Mouse (Mus musculus): ENCODE measurements around the gene Piezo1. TPM values are rescaled to one million over a fixed set of nuclear protein-coding genes. Genes with fewer than 3 reads are reported as not detected.

Piezo1 gene
- polyA plus RNA-seq (2015; fragmentation: Nextera tagmentation; extraction: Ambion mirVana), result 12.4 and 17.4 TPM in 2 replicates

DNA sequence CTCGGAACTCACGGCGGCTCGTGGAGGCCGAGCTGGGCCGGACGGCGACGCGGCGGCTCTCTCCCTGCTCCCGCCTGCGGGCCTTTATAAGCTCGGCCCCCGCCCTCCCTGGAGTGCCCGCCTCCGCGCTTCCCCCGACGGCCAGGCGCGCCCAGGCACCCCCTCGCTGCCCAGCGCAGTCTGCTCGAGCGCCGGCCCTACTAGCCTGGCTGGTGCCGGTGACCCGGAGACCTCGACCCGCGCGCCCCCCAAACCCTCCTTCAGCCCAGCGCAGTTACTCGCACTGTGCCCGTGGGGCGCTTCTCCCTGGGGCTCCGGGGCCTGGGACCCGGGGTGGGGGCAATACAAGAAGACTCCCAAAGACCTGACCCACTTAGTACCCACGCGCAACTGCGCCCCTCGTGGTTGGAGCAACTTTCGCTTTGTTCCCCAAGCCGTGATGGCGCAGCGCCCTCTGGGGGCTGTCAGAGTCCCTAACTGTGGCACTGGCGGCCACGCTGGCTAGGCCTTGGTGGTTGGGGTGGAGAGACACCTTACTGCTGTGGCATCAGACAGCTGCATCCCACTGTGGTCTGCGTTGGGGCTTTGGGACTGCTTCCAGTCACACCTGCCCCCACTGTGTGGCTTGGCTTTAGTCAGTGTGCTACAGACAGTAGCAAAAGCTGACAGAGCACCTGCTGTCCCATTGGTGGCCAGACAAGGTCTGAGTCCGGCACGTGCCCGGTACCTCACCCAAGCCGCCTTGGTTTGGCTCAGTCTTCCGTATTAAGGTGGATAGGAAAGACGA, at the start of gene Piezo1:
TSS of gene Piezo1 (minus strand) at position 65 of the 787 bp plus-strand sequence.
- Histone ChIP-seq H3K4me2 (peak within 1 kb of the TSS; percentile 96), H3K9ac (peak within 1 kb of the TSS; percentile 97), H3K4me1 (replicated peaks) (peaks cover 76% of the 10 kb centered on the region), H3K27me3 (no peaks in the 10 kb centered on the region), H3K27ac (replicated peaks) (peak within 1 kb of the TSS; percentile 96), H3K9me3 (replicated peaks) (no peaks in the 10 kb centered on the region), H3K36me3 (replicated peaks) (no peaks in the 10 kb centered on the region; the same call in 1 of the 2 replicates), H3K4me3 (replicated peaks) (peak within 1 kb of the TSS; percentile 96)
- 9% methylated on average over 49 of the region's 56 CpGs for WGBS (ENCODE audit: insufficient replicate concordance)
- ATAC-seq (ENCODE audit: insufficient read depth), result peak; percentile 70

DNA sequence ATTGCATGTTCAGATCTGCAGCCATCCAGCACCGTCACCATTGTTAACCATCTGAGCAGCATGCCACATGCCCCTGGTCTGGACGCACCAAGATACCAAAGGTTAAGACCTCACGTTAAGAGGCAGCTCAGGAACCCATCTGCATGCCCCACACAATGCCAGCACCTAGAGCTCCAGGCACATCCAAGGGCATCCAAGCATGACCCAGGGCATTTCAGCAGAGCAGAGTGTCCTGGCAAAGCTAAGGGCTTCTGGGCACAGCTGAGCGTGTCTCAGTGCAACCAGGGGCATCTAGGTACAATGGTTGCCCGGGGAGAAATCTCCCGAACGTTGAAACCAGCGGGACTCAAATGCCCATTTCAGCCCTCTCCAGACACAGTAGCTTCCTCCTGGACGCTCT, 49.5 kb upstream of the Piezo1 start:
- H3K27ac ChIP-seq (replicated peaks), result no peak overlapping the region
- WGBS (ENCODE audit: insufficient replicate concordance), result 79% methylated on average over 9 of the region's 9 CpGs
- H3K9me3 ChIP-seq (replicated peaks), result no peaks in the 10 kb centered on the region

DNA sequence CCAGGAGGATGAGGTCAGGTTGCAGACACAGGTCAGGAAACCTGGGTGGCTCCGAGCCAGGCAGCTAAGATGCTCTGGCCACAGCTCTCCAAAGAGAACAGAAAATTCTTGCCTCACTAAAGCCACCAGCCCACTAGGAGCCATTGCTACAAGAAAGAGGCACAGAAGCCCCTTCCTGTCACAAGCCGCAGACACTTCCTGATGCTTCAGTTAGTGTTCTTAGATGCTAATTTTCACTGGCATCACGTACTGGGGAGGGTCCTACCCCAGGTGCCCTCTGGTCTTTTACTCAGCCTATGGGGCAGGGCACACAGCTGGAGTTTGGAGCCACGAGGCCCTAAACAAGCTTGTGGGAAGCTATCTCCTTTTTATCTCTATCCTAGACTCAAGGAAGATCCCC, 44.9 kb upstream of the Piezo1 start:
- H3K9ac ChIP-seq, result no peak overlapping the region
- WGBS (ENCODE audit: insufficient replicate concordance), result 28% methylated on average over 4 of the region's 4 CpGs
- no peak overlapping the region for H3K4me3 ChIP-seq (replicated peaks)
- ATAC-seq (ENCODE audit: insufficient read depth), result no peak
- peaks cover 15% of the 10 kb centered on the region; the same call in 1 of the 2 replicates for H3K36me3 ChIP-seq (replicated peaks)
- H3K27ac ChIP-seq (replicated peaks), result no peak overlapping the region; the same call in 1 of the 2 replicates
- no peaks in the 10 kb centered on the region for H3K9me3 ChIP-seq (replicated peaks)
- H3K4me1 ChIP-seq (replicated peaks), result peaks cover 12% of the 10 kb centered on the region
- H3K4me2 ChIP-seq, result no peak overlapping the region; the same call in 1 of the 2 replicates
- H3K27me3 ChIP-seq, result no peaks in the 10 kb centered on the region

More for the DNA sequence above, 49.5 kb upstream of the Piezo1 start:
- no peak overlapping the region for H3K9ac ChIP-seq
- H3K27me3 ChIP-seq, result no peaks in the 10 kb centered on the region
- no peak for ATAC-seq (ENCODE audit: insufficient read depth)
- H3K36me3 ChIP-seq (replicated peaks), result peaks cover 15% of the 10 kb centered on the region; the same call in 1 of the 2 replicates
- no peak overlapping the region for H3K4me3 ChIP-seq (replicated peaks)
- H3K4me2 ChIP-seq, result no peak overlapping the region
- no peaks in the 10 kb centered on the region; the same call in 1 of the 2 replicates for H3K4me1 ChIP-seq (replicated peaks)

DNA sequence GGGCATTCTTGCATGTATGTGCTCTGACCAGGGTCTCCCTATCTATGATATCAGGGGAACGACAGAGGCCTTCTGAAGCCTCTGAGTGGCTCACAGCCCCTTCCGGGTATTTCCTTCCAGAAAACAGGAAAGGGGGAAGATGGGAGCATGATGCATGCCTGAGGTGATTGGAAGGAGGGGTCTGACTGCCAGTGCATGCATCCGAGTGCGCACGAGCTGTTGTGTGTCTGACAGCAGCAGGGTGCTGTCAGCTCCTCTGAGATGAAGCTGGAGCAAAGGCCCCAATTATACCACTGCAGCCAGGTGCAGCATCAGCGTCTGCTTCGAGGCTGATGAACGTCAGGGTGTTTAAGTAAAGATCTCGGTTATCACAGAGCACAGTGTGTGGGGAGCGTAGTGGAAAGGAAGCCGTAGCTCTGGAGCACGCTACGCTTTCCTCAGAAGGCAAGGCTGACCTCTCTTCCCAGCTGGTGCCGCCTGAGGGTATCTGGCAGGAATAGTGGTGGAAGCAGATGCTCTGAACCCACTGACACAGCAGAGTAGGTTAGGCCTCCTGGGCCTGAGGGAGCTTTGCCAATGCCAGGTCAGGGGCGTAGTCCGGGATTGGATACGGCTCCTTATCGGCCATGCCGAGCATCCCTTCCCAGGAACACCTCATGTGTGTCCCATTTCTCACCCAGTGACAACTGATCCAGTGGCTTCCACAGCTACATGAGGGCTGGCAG, 42.8 kb upstream of the Piezo1 start:
- no peaks in the 10 kb centered on the region for H3K9me3 ChIP-seq (replicated peaks)
- 74% methylated on average over 19 of the region's 19 CpGs for WGBS (ENCODE audit: insufficient replicate concordance)
- H3K4me2 ChIP-seq, result peak overlapping the region; percentile 10; the same call in 1 of the 2 replicates
- ATAC-seq (ENCODE audit: insufficient read depth), result no peak
- peaks cover 11% of the 10 kb centered on the region; the same call in 1 of the 2 replicates for H3K36me3 ChIP-seq (replicated peaks)
- peaks cover 12% of the 10 kb centered on the region for H3K4me1 ChIP-seq (replicated peaks)
- peak overlapping the region; percentile 55 for H3K27ac ChIP-seq (replicated peaks)
- H3K27me3 ChIP-seq, result no peaks in the 10 kb centered on the region
- no peak overlapping the region for H3K4me3 ChIP-seq (replicated peaks)
- no peak overlapping the region for H3K9ac ChIP-seq

DNA sequence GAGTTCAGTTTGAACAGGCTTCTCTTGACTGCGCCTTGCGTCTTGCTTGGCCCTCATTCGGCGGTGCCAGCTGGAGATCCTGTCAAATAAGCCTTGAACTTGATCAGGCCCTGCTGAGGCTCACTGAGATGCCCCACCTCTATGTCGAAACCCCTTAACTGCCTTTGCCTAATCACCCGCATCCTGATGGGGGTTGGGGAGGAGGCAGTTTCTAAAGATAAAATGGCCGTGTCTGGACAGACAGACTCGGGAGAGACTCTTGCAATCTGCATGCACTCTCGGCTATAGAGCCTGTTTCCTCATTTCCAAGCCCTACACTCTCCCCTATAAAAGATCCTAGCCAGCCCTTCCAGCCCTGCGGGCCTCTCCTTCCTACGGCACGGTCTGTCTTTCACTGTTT, 42.1 kb upstream of the Piezo1 start:
- Histone ChIP-seq H3K4me1 (replicated peaks) (peaks cover 12% of the 10 kb centered on the region), H3K9ac (no peak overlapping the region), H3K27me3 (no peaks in the 10 kb centered on the region), H3K4me3 (replicated peaks) (no peak overlapping the region), H3K27ac (replicated peaks) (peak overlapping the region; percentile 55), H3K36me3 (replicated peaks) (0 out of 2 replicates have a peak, but pooled peaks cover 4% of the 10 kb centered on the region), H3K9me3 (replicated peaks) (no peaks in the 10 kb centered on the region), H3K4me2 (peak overlapping the region; percentile 10; the same call in 1 of the 2 replicates)
- ATAC-seq (ENCODE audit: insufficient read depth), result no peak
- WGBS (ENCODE audit: insufficient replicate concordance), result 45% methylated on average over 12 of the region's 12 CpGs

DNA sequence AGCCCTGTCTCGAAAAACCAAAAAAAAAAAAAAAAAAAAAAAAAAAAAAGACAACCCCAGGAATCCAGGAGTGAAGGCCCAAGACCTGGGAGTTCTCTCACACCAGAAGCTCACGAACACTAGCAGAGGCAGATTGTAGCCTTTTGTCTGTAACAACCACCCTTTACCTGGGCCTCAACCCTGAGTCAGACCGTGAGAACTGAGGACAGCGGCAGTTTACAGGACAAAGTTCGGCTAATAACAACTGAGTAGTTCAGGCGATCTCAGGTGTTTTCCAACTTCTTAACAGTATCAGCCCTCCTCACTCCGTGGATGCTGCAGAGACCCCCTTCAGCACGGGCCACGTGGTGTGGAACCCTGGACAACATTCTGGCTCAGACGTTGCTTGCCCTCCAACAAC, 35.6 kb upstream of the Piezo1 start:
- ATAC-seq (ENCODE audit: insufficient read depth), result no peak
- no peaks in the 10 kb centered on the region for H3K36me3 ChIP-seq (replicated peaks)
- WGBS (ENCODE audit: insufficient replicate concordance), result 77% methylated on average over 10 of the region's 10 CpGs

DNA sequence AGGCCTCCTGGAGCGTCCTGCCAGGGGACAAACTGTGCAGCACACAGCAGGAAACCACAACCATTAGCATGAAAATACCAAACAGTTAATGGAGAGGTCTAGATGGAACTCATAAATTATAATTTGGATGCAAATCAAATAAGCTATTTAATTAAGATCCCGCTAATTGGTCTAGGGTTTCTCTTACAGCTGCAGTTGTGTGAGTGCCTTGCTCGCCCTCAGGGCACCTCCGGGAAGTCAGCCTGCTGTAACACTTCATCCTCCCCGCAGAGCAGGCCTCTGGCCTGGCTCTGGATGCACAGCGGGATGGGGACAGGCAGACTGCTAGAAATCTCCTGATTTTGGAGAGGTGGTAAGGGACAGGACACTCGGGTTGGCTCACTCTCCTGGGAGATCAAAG, 35.0 kb upstream of the Piezo1 start:
- no peak for ATAC-seq (ENCODE audit: insufficient read depth)
- Histone ChIP-seq H3K27me3 (no peaks in the 10 kb centered on the region), H3K9ac (no peak overlapping the region), H3K4me2 (no peak overlapping the region), H3K4me3 (replicated peaks) (no peak overlapping the region), H3K4me1 (replicated peaks) (peaks cover 19% of the 10 kb centered on the region), H3K27ac (replicated peaks) (no peak overlapping the region), H3K36me3 (replicated peaks) (no peaks in the 10 kb centered on the region), H3K9me3 (replicated peaks) (no peaks in the 10 kb centered on the region)
- 65% methylated on average over 7 of the region's 7 CpGs for WGBS (ENCODE audit: insufficient replicate concordance)

More for the DNA sequence above, 35.6 kb upstream of the Piezo1 start:
- Histone ChIP-seq H3K27me3 (no peaks in the 10 kb centered on the region), H3K9ac (no peak overlapping the region), H3K27ac (replicated peaks) (no peak overlapping the region), H3K9me3 (replicated peaks) (no peaks in the 10 kb centered on the region), H3K4me2 (no peak overlapping the region), H3K4me3 (replicated peaks) (no peak overlapping the region), H3K4me1 (replicated peaks) (peaks cover 19% of the 10 kb centered on the region)

DNA sequence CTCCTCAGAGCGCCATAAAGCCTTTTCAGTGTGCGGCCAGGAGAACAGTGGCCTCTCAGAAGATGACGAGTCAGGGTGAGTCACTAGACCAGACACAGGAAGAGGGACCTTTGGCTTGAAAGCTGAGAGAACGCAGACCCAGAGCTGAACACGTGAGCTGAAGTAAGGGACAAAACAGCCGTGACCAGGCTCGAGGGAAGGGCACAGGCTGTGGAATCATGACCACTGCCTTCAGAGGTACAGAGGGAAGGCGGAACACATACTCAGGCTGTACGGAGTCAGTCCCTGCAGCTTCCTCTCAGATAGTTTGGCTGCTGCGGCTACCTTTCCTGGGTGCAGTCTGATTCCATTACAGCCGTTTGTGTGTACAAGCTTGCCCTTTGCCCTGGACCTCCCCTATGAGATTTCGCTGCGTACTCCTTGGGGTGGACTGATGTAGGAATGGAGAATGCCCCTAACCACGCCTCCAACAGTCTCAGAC, 34.3 kb upstream of the Piezo1 start:
- no peak overlapping the region for H3K9ac ChIP-seq
- peak overlapping the region; percentile 20 for H3K4me2 ChIP-seq
- ATAC-seq (ENCODE audit: insufficient read depth), result no peak; the same call in 1 of the 2 replicates
- 45% methylated on average over 14 of the region's 14 CpGs for WGBS (ENCODE audit: insufficient replicate concordance)
- no peaks in the 10 kb centered on the region for H3K36me3 ChIP-seq (replicated peaks)
- H3K27me3 ChIP-seq, result no peaks in the 10 kb centered on the region
- no peaks in the 10 kb centered on the region for H3K9me3 ChIP-seq (replicated peaks)
- H3K4me3 ChIP-seq (replicated peaks), result no peak overlapping the region
- no peak overlapping the region for H3K27ac ChIP-seq (replicated peaks)
- peaks cover 19% of the 10 kb centered on the region for H3K4me1 ChIP-seq (replicated peaks)

DNA sequence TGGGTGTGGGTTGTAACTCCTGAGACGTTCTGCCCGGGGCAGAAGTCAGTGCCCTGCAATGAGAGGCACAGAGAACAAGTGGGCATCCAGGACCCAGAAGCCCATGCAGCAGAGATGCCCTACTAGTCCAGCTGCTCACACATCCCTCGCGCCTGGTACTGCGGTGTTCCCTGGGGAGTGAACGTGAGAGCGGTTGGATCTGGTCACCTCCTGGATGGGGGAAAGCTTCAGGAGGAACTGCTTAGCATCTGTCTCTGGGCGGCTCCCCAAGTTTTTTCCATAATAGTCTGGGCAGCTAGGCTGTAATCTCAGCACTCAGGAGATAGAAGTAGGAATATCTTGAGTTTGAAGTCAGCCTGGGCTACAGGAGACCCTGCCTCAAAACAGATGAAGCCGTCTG, 33.9 kb upstream of the Piezo1 start:
- H3K4me2 ChIP-seq, result no peak overlapping the region
- 81% methylated on average over 9 of the region's 9 CpGs for WGBS (ENCODE audit: insufficient replicate concordance)
- H3K36me3 ChIP-seq (replicated peaks), result no peaks in the 10 kb centered on the region
- no peak overlapping the region for H3K27ac ChIP-seq (replicated peaks)
- no peak for ATAC-seq (ENCODE audit: insufficient read depth)
- H3K4me1 ChIP-seq (replicated peaks), result peaks cover 19% of the 10 kb centered on the region
- no peak overlapping the region for H3K9ac ChIP-seq
- H3K9me3 ChIP-seq (replicated peaks), result no peaks in the 10 kb centered on the region
- H3K4me3 ChIP-seq (replicated peaks), result no peak overlapping the region
- no peaks in the 10 kb centered on the region for H3K27me3 ChIP-seq

DNA sequence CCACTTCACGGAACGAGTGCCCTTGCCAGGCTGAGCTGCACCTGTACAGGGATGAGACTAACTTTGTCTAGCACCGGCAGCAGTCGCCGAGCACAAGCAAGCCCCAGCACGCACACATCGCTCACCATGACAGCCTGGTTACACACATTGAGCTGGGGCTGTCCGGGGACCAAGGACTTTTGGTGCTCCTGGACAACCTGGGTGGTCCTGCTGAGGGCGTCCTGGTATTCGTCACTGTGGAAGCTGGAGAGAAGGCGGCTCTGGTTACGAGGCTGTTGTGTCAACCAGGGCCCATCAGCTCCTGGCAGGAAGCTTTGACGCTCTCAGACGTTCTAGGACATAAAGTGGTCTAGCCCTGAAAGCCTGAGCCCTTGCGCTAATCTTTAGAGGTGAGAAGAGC, 29.8 kb upstream of the Piezo1 start:
- Histone ChIP-seq H3K27ac (replicated peaks) (no peak overlapping the region), H3K4me2 (no peak overlapping the region), H3K9me3 (replicated peaks) (no peaks in the 10 kb centered on the region), H3K9ac (no peak overlapping the region), H3K4me3 (replicated peaks) (no peak overlapping the region), H3K36me3 (replicated peaks) (no peaks in the 10 kb centered on the region), H3K27me3 (no peaks in the 10 kb centered on the region; the same call in 1 of the 2 replicates), H3K4me1 (replicated peaks) (peaks cover 27% of the 10 kb centered on the region)
- WGBS (ENCODE audit: insufficient replicate concordance), result 77% methylated on average over 13 of the region's 15 CpGs
- no peak for ATAC-seq (ENCODE audit: insufficient read depth)

DNA sequence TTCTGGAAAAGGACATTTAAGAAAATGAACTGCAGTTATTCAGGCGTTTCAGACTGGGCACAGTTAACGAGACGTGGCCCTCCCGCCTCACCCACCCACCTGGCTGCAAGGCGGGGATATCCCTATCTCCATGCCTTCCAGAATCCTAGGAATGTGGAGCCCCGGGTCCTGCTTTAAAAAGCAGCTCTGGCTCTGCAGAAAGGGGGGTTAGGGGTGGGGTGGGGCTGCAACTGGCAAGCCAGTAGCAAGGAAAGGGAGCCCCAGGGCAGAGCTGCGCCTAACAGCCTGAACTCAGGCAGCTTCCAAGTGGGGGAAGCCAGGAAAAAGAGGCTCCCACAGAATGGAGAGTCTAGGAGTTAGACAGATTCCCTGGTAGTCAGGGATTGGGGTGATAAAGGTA, 28.1 kb upstream of the Piezo1 start:
- ATAC-seq (ENCODE audit: insufficient read depth), result no peak
- Histone ChIP-seq H3K4me3 (replicated peaks) (no peak overlapping the region), H3K4me2 (no peak overlapping the region), H3K36me3 (replicated peaks) (0 out of 2 replicates have a peak, but pooled peaks cover 2% of the 10 kb centered on the region), H3K27ac (replicated peaks) (no peak overlapping the region), H3K9me3 (replicated peaks) (no peaks in the 10 kb centered on the region), H3K4me1 (replicated peaks) (peaks cover 32% of the 10 kb centered on the region), H3K27me3 (no peaks in the 10 kb centered on the region; the same call in 1 of the 2 replicates), H3K9ac (no peak overlapping the region)
- WGBS (ENCODE audit: insufficient replicate concordance), result 63% methylated on average over 7 of the region's 7 CpGs

Data from liver, embryonic 15.5 days (tissue).